Mouse (Mus musculus) midbrain, embryonic 13.5 days (tissue): Measurements from ENCODE around the gene Ldhc. TPM values are rescaled to one million over a fixed set of nuclear protein-coding genes. Genes with fewer than 3 reads are reported as not detected.

Experiments
- ATAC-seq: fragments of 200-750 bp; cut with Nextera tagmentation; 2 replicates; pipeline ENCODE4 v1.8.0; 2017; ENCODE audit warnings: mild to moderate bottlenecking, moderate TSS enrichment, moderate library complexity
- H3K27ac ChIP-seq: fragments of 300-500 bp; sonication (generic); 2 replicates; pipeline ENCODE4 v1.5.1; 2015; ENCODE audit warnings: inconsistent platforms, mild to moderate bottlenecking, moderate library complexity
- H3K27me3 ChIP-seq: fragments of 300-500 bp; sonication (generic); 2 replicates; pipeline ENCODE4 v1.6.1; 2015; ENCODE audit warnings: mild to moderate bottlenecking, inconsistent platforms
- H3K36me3 ChIP-seq: fragments of 300-500 bp; sonication (generic); 2 replicates; pipeline ENCODE4 v1.6.1; 2015; ENCODE audit warnings: mild to moderate bottlenecking, inconsistent platforms
- H3K4me1 ChIP-seq: fragments of 300-500 bp; sonication (generic); replicated peaks from 2 replicates; pipeline ENCODE4 v1.6.1; 2015; ENCODE audit warnings: inconsistent platforms
- H3K4me2 ChIP-seq: fragments of 300-500 bp; sonication (generic); replicated peaks from 2 replicates; pipeline ENCODE4 v1.6.1; 2015; ENCODE audit warnings: moderate library complexity, mild to moderate bottlenecking, inconsistent platforms
- H3K4me3 ChIP-seq: fragments of 300-500 bp; sonication (generic); replicated peaks from 2 replicates; pipeline ENCODE4 v1.5.1; 2015; ENCODE audit warnings: mild to moderate bottlenecking, inconsistent platforms
- H3K9ac ChIP-seq: fragments of 300-500 bp; sonication (generic); replicated peaks from 2 replicates; pipeline ENCODE4 v1.6.1; 2015; ENCODE audit warnings: mild to moderate bottlenecking, inconsistent platforms
- H3K9me3 ChIP-seq: fragments of 300-500 bp; sonication (generic); 2 replicates; pipeline ENCODE4 v1.6.1; 2016; ENCODE audit warnings: mild to moderate bottlenecking, inconsistent platforms
- WGBS: fragments of 180-500 bp; shearing (Covaris S2); methylation state at CpG from one replicate; pipeline ENCODE4 v1.1.7; 2015; 5-methylcytosine and 5-hydroxymethylcytosine counted together
- polyA plus RNA-seq: library from polyadenylated mRNA; unstranded; fragments of >200 nt; fragmentation: Nextera tagmentation; extraction: Ambion mirVana; gene quantifications from 2 replicates; pipeline ENCODE4 v1.2.1, GENCODE M21; 2015

Ldhc gene
- polyA plus RNA-seq, 1 experiment from 2014 or later, result 0.22 TPM

- H3K4me3 ChIP-seq, result peak overlapping the region; percentile 77
- WGBS, result under 1% methylated on average over 51 of the region's 51 CpGs
- no peaks in the 10 kb centered on the region for H3K9me3 ChIP-seq
- H3K27me3 ChIP-seq, result 0 out of 2 replicates have a peak, but pooled peaks cover 16% of the 10 kb centered on the region
- peak overlapping the region; percentile 98 for H3K4me2 ChIP-seq
- H3K36me3 ChIP-seq, result peaks cover 16% of the 10 kb centered on the region
- H3K4me1 ChIP-seq, result peaks cover 24% of the 10 kb centered on the region
- peak; percentile 79 for ATAC-seq
- peak overlapping the region; percentile 85 for H3K9ac ChIP-seq
- H3K27ac ChIP-seq, result peak overlapping the region; percentile 68
Measured at GRCm38 (mm10) chr7:46845211-46845977, 15.6 kb upstream of the Ldhc start.

DNA sequence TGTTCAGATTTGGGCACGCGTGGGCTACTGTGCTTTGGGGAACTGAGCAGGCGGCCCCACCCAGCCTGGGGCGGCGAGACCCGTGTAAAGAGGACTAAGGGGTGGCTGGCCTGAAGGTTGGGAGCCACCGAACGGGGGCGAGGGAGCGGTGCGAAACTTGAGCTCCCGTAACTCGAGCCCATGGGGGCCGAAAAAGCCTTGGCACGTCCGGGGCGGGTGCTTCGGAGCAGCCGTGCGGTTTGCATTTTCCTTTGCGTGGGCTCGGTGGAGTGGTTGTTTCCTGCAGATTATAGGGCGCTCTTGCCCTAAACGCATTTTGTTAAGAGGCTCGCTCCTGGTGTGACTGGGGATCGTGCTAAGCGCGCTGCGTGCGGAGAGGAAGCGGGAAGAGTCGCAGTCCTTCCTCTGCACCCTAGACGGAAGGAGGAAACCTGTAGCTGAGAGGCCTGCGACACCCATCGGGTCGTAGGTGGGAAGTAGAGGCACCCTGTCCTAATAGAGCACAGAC, 15.0 kb upstream of the Ldhc start:
- Histone ChIP-seq H3K9ac (peak overlapping the region; percentile 85), H3K27me3 (0 out of 2 replicates have a peak, but pooled peaks cover 16% of the 10 kb centered on the region), H3K27ac (peak overlapping the region; percentile 68), H3K4me3 (peak overlapping the region; percentile 77), H3K4me2 (peak overlapping the region; percentile 98), H3K36me3 (peaks cover 19% of the 10 kb centered on the region), H3K4me1 (peaks cover 24% of the 10 kb centered on the region), H3K9me3 (no peaks in the 10 kb centered on the region)
- under 1% methylated on average over 36 of the region's 36 CpGs for WGBS
- ATAC-seq, result no peak; the same call in none of the 2 replicates

GRCm38 (mm10) chr7:46846486-46847244, 14.3 kb upstream of the Ldhc start:
- peak overlapping the region; percentile 98 for H3K4me2 ChIP-seq
- peak; percentile 51 for ATAC-seq
- H3K27ac ChIP-seq, result peak overlapping the region; percentile 68
- H3K36me3 ChIP-seq, result peaks cover 26% of the 10 kb centered on the region
- peak overlapping the region; percentile 77 for H3K4me3 ChIP-seq
- H3K4me1 ChIP-seq, result peaks cover 24% of the 10 kb centered on the region
- no peaks in the 10 kb centered on the region for H3K9me3 ChIP-seq
- 2% methylated on average over 28 of the region's 28 CpGs for WGBS
- H3K9ac ChIP-seq, result peak overlapping the region; percentile 85
- 0 out of 2 replicates have a peak, but pooled peaks cover 12% of the 10 kb centered on the region for H3K27me3 ChIP-seq

DNA sequence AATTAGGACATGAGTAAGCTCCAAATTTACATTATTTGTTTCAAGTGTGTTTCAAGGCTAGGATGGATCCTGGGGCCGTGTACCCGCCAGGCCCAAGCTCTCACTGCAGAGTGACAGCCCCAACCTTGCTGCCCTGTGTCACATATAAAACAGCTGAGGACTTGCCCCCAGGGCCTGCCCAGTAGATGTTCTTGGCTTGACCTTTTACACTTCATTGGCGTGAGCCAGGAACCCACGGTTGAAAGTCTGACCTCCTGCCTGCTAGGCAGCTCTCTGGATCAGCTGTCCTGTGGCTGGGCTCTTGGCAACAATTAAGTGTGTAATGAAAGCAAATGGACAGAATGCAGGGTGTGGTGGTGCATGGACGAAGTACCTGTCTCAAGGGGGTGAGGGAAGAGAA, 11.7 kb upstream of the Ldhc start:
- Histone ChIP-seq H3K4me1 (peaks cover 24% of the 10 kb centered on the region), H3K9me3 (no peaks in the 10 kb centered on the region), H3K4me3 (no peak overlapping the region), H3K27ac (no peak overlapping the region), H3K9ac (no peak overlapping the region), H3K36me3 (peaks cover 52% of the 10 kb centered on the region), H3K27me3 (0 out of 2 replicates have a peak, but pooled peaks cover under 1% of the 10 kb centered on the region), H3K4me2 (no peak overlapping the region)
- 76% methylated on average over 5 of the region's 5 CpGs for WGBS
- no peak for ATAC-seq

GRCm38 (mm10) chr7:46851026-46851425, 10.0 kb upstream of the Ldhc start:
- no peak overlapping the region for H3K4me2 ChIP-seq
- no peak overlapping the region for H3K9ac ChIP-seq
- H3K9me3 ChIP-seq, result no peaks in the 10 kb centered on the region
- 59% methylated on average over 7 of the region's 7 CpGs for WGBS
- no peak for ATAC-seq
- peaks cover 68% of the 10 kb centered on the region for H3K36me3 ChIP-seq
- no peaks in the 10 kb centered on the region for H3K27me3 ChIP-seq
- no peak overlapping the region for H3K27ac ChIP-seq
- no peak overlapping the region for H3K4me3 ChIP-seq
- peaks cover 16% of the 10 kb centered on the region for H3K4me1 ChIP-seq

- H3K27ac ChIP-seq, result no peak overlapping the region
- peaks cover 68% of the 10 kb centered on the region for H3K36me3 ChIP-seq
Measured at GRCm38 (mm10) chr7:46852666-46853065, 8.3 kb upstream of the Ldhc start.

GRCm38 (mm10) chr7:46853365-46853764, 7.6 kb upstream of the Ldhc start:
- H3K9me3 ChIP-seq, result no peaks in the 10 kb centered on the region
- WGBS, result 91% methylated on average over 9 of the region's 9 CpGs

More at GRCm38 (mm10) chr7:46852666-46853065, 8.3 kb upstream of the Ldhc start:
- H3K4me3 ChIP-seq, result no peak overlapping the region
- H3K4me1 ChIP-seq, result peaks cover 2% of the 10 kb centered on the region; the same call in 1 of the 2 replicates
- no peaks in the 10 kb centered on the region for H3K9me3 ChIP-seq
- H3K9ac ChIP-seq, result no peak overlapping the region
- no peak for ATAC-seq
- no peak overlapping the region for H3K4me2 ChIP-seq
- no peaks in the 10 kb centered on the region for H3K27me3 ChIP-seq
- WGBS, result 96% methylated on average over 1 of the region's 1 CpGs

DNA sequence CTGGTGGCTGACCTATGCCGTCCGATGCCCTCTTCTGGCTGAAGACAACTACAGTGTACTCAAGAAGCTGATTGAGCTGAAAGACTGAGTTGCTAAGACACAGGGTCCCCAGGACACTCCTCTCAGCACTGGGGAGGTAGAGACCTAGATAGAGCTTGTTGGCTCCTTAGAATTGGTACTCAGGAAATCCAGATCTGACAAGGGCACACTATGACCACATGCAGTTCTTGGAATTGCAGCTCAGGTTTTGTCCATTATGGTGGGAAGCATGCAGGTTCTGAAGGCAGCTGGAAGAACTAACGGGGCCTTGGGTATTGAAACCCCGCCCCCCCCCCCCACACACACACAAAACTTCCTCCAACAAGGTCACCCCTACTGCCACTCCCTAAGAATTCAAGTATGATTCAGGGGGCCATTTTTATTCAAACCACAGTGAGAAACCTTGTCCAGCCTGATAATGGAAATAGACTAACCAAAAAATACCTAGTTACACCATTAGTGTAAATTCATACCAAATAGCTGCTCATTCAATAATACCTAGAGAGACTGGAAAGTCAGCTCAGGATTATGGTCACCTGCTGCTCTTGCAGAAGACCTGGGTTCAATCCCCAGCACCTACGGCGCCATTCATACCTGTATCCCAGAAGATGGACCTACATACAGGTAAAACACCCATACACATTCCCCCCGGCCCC, 5.0 kb upstream of the Ldhc start:
- H3K9me3 ChIP-seq, result no peaks in the 10 kb centered on the region
- ATAC-seq, result no peak
- no peaks in the 10 kb centered on the region for H3K27me3 ChIP-seq
- WGBS, result 80% methylated on average over 7 of the region's 7 CpGs
- H3K27ac ChIP-seq, result no peak overlapping the region
- H3K9ac ChIP-seq, result no peak overlapping the region
- peaks cover 49% of the 10 kb centered on the region for H3K36me3 ChIP-seq
- H3K4me2 ChIP-seq, result no peak overlapping the region
- H3K4me1 ChIP-seq, result no peaks in the 10 kb centered on the region
- H3K4me3 ChIP-seq, result no peak overlapping the region

More at GRCm38 (mm10) chr7:46853365-46853764, 7.6 kb upstream of the Ldhc start:
- Histone ChIP-seq H3K9ac (no peak overlapping the region), H3K4me3 (no peak overlapping the region), H3K27me3 (no peaks in the 10 kb centered on the region), H3K4me1 (no peaks in the 10 kb centered on the region), H3K36me3 (peaks cover 68% of the 10 kb centered on the region), H3K4me2 (no peak overlapping the region), H3K27ac (no peak overlapping the region)
- ATAC-seq, result no peak

- Histone ChIP-seq H3K9ac (no peak overlapping the region), H3K4me2 (no peak overlapping the region), H3K27ac (no peak overlapping the region), H3K36me3 (peaks cover 35% of the 10 kb centered on the region), H3K9me3 (no peaks in the 10 kb centered on the region), H3K27me3 (no peaks in the 10 kb centered on the region), H3K4me3 (no peak overlapping the region), H3K4me1 (no peaks in the 10 kb centered on the region)
- ATAC-seq, result no peak
- whole genome bisulfite sequencing, result 79% methylated on average over 9 of the region's 9 CpGs
Measured at GRCm38 (mm10) chr7:46857436-46857835, 3.6 kb upstream of the Ldhc start.

- WGBS, result 61% methylated on average over 6 of the region's 6 CpGs
- Histone ChIP-seq H3K9me3 (no peaks in the 10 kb centered on the region), H3K4me2 (no peak overlapping the region), H3K4me1 (no peaks in the 10 kb centered on the region), H3K4me3 (no peak overlapping the region), H3K9ac (no peak overlapping the region), H3K27ac (no peak overlapping the region), H3K27me3 (no peaks in the 10 kb centered on the region), H3K36me3 (peaks cover 19% of the 10 kb centered on the region)
- ATAC-seq, result no peak
Measured at GRCm38 (mm10) chr7:46859031-46859430, 2.0 kb upstream of the Ldhc start.

DNA sequence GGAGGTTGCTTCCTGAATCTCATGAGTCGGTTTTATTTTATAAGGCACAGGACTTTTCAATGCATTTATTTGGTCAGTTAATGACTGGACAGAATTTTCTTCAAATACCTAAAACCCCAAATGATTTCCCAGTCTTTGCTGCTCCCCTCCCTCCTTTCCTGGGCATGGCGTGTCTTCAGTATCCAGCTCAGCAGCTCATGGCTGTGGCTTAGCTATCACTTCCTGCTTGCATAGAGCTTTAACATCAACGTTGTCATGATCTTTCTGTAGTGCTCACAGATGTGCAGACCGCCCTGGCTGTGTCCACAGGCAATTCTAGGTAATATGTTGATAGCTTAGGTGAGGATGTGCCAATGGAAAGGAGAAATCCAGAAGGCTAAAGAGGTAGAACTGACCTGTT, 11.0 kb downstream of the Ldhc start:
- no peaks in the 10 kb centered on the region for H3K9me3 ChIP-seq

More for the DNA sequence above, 11.0 kb downstream of the Ldhc start:
- whole genome bisulfite sequencing, result 81% methylated on average over 4 of the region's 4 CpGs
- H3K4me2 ChIP-seq, result no peak overlapping the region
- H3K4me1 ChIP-seq, result no peaks in the 10 kb centered on the region
- no peaks in the 10 kb centered on the region for H3K27me3 ChIP-seq
- no peak overlapping the region for H3K4me3 ChIP-seq
- H3K36me3 ChIP-seq, result no peaks in the 10 kb centered on the region
- no peak for ATAC-seq
- H3K27ac ChIP-seq, result no peak overlapping the region
- no peak overlapping the region for H3K9ac ChIP-seq
